Mouse (Mus musculus): ENCODE results near the gene Gpr37. TPM values are rescaled to one million over a fixed set of nuclear protein-coding genes. Genes with fewer than 3 reads are reported as not detected.

The Gpr37 gene
- polyA plus RNA-seq (2014; fragmentation: Nextera tagmentation; extraction: Ambion mirVana): 0.59 and 0.65 TPM in 2 replicates

DNA sequence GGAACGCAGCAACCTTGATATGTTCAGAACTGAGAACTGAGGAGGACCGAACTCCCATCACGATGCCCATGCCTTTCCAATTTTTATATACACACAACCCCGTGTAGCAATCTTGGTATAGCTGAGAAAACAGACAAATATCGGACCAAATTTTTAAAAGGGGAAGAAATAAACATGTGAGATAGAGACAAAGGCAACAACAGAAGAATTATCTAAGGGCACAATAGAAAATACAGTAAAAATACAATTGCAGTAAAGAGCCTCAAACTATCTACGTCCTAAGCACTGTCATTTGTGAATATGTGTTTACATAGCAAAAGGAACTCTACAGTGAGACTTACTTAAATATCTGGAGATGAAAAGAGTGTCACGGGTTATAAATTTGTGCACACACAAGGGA, at the start of gene Gpr37:
Gene Gpr37, minus strand, starts transcription at position 101 of the 400 bp plus-strand sequence.
- WGBS (ENCODE audit: insufficient replicate concordance): 31% methylated on average over 7 of the region's 7 CpGs

DNA sequence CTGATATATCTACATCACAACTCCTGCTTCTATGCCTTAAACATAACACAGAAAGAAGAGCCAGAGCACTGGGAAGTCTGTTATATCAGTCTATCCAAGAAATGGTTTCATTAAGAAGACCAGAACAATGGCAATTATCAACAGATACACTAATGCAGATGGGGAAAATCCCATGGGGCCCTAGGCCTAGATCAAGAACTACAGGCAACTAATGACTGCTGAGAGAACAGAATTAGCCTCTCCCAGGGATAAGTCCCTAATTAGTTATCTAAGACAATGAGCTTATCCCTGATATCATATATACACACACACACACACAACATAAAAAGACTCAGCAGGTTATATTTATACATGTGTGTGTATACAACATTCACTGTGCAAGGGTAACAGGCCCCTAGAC, 46.0 kb upstream of the Gpr37 start:
- no peak for ATAC-seq (replicated peaks; ENCODE audit: insufficient number of reproducible peaks, low FRiP score, low TSS enrichment)
- Histone ChIP-seq H3K36me3 (ENCODE audit: control insufficient read depth, insufficient read depth, low read length) (no peaks in the 10 kb centered on the region), H3K9me3 (replicated peaks; ENCODE audit: control insufficient read depth, low read length) (no peaks in the 10 kb centered on the region), H3K27me3 (ENCODE audit: control insufficient read depth, insufficient read depth, low read length) (no peaks in the 10 kb centered on the region), H3K4me1 (ENCODE audit: control insufficient read depth, insufficient read depth, low read length) (no peaks in the 10 kb centered on the region), H3K4me2 (no peak overlapping the region), H3K9ac (ENCODE audit: low read depth, low read length) (no peak overlapping the region), H3K4me3 (ENCODE audit: low read depth, low read length) (no peak overlapping the region), H3K27ac (ENCODE audit: low read depth, low read length) (no peak overlapping the region)

More for the DNA sequence above, at the start of gene Gpr37:
- 0 out of 2 replicates have a peak within 1 kb of the TSS, but pooled peaks have one; percentile 11 for H3K27ac ChIP-seq (ENCODE audit: low read depth, low read length)
- H3K36me3 ChIP-seq (ENCODE audit: control insufficient read depth, insufficient read depth, low read length): no peaks in the 10 kb centered on the region
- H3K4me2 ChIP-seq: peak within 1 kb of the TSS; percentile 76
- no peaks in the 10 kb centered on the region for H3K4me1 ChIP-seq (ENCODE audit: control insufficient read depth, insufficient read depth, low read length)
- H3K27me3 ChIP-seq (ENCODE audit: control insufficient read depth, insufficient read depth, low read length): peaks cover 15% of the 10 kb centered on the region
- peak within 1 kb of the TSS; percentile 69 for H3K9ac ChIP-seq (ENCODE audit: low read depth, low read length)
- H3K9me3 ChIP-seq (replicated peaks; ENCODE audit: control insufficient read depth, low read length): no peaks in the 10 kb centered on the region
- peak within 1 kb of the TSS; percentile 64 for H3K4me3 ChIP-seq (ENCODE audit: low read depth, low read length)
- ATAC-seq (replicated peaks; ENCODE audit: insufficient number of reproducible peaks, low FRiP score, low TSS enrichment): no peak

DNA sequence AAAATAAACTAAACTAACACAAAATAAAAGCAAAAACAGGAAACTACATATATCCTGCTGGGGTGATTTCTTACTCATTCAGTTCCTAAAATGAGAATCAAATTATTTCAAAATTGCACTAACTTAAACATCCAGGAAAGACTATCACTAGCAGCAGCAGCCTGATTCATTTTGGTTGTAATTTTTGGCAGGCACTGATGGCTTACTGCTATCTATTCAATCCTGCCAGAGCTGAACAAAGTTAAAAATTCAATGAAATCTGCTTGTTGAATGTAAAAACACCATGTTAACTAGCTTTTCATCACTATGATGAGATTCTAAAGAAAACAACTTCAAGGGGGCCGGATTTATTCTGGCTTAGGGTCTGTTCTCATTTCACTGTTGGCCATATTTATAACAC, 36.0 kb upstream of the Gpr37 start:
- no peak overlapping the region for H3K9ac ChIP-seq (ENCODE audit: low read depth, low read length)
- H3K9me3 ChIP-seq (replicated peaks; ENCODE audit: control insufficient read depth, low read length): no peaks in the 10 kb centered on the region
- no peaks in the 10 kb centered on the region for H3K36me3 ChIP-seq (ENCODE audit: control insufficient read depth, insufficient read depth, low read length)
- H3K27me3 ChIP-seq (ENCODE audit: control insufficient read depth, insufficient read depth, low read length): no peaks in the 10 kb centered on the region
- no peak overlapping the region for H3K4me3 ChIP-seq (ENCODE audit: low read depth, low read length)
- no peak overlapping the region for H3K4me2 ChIP-seq
- no peak for ATAC-seq (replicated peaks; ENCODE audit: insufficient number of reproducible peaks, low FRiP score, low TSS enrichment)
- 71% methylated on average over 1 of the region's 1 CpGs for WGBS (ENCODE audit: insufficient replicate concordance)
- no peaks in the 10 kb centered on the region for H3K4me1 ChIP-seq (ENCODE audit: control insufficient read depth, insufficient read depth, low read length)
- H3K27ac ChIP-seq (ENCODE audit: low read depth, low read length): no peak overlapping the region

DNA sequence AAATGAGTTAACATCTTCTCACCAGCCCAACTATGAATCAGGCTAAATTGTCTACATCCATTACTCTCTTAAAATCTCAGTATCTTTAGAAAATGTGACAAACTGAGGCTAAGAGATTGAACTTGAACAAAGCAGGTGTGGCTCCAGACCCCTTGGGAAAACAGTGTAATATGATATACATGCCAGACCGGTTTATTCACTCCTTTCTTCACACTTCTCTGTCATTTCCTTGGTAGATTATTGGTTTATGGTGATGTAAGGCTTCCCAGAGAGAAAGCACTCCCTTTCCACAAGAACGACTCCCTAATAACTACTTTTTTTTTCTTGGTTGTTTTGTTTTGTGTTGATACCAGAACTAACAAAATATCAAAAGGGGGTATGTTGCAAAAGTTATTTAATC, 20.1 kb upstream of the Gpr37 start:
- H3K9ac ChIP-seq (ENCODE audit: low read depth, low read length): no peak overlapping the region
- ATAC-seq (replicated peaks; ENCODE audit: insufficient number of reproducible peaks, low FRiP score, low TSS enrichment): no peak
- no peaks in the 10 kb centered on the region for H3K27me3 ChIP-seq (ENCODE audit: control insufficient read depth, insufficient read depth, low read length)
- H3K4me1 ChIP-seq (ENCODE audit: control insufficient read depth, insufficient read depth, low read length): no peaks in the 10 kb centered on the region
- no peaks in the 10 kb centered on the region for H3K9me3 ChIP-seq (replicated peaks; ENCODE audit: control insufficient read depth, low read length)
- no peak overlapping the region for H3K4me2 ChIP-seq
- H3K27ac ChIP-seq (ENCODE audit: low read depth, low read length): no peak overlapping the region
- H3K4me3 ChIP-seq (ENCODE audit: low read depth, low read length): no peak overlapping the region
- no peaks in the 10 kb centered on the region for H3K36me3 ChIP-seq (ENCODE audit: control insufficient read depth, insufficient read depth, low read length)
- 28% methylated on average over 2 of the region's 2 CpGs for WGBS (ENCODE audit: insufficient replicate concordance)

DNA sequence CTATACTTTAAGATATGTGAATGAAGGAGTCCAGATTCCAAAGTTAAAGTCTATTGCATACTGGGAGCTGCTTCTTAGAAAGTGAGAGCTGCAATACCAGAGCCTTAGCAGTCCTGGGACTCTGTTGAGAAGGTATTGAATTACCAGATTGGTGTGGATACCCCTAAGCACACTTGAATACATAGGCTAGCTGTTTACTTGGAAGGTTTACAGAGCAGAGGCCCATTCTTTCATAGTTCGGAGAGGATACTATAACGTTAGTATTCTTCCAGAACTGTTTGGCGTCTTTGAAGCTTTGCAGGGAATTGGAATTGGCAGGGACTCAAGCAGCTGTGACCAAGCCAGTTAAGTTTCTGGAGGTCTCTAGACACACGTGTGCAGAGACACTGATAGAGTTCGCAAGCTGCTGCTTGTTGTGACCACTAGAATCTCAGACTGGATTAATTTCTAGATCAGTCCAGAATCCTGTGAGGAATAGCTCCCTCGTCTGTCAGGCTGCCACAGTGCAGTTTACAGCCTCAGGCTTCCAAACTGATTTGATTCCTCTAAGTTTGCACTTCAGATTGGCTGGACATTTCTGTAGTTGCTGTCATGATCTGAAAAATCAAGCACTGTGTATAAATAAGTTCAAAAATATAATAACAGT, 18.8 kb upstream of the Gpr37 start:
- Histone ChIP-seq H3K4me2 (no peak overlapping the region), H3K27me3 (ENCODE audit: control insufficient read depth, insufficient read depth, low read length) (no peaks in the 10 kb centered on the region), H3K27ac (ENCODE audit: low read depth, low read length) (no peak overlapping the region), H3K36me3 (ENCODE audit: control insufficient read depth, insufficient read depth, low read length) (no peaks in the 10 kb centered on the region), H3K4me3 (ENCODE audit: low read depth, low read length) (no peak overlapping the region), H3K9ac (ENCODE audit: low read depth, low read length) (no peak overlapping the region), H3K4me1 (ENCODE audit: control insufficient read depth, insufficient read depth, low read length) (no peaks in the 10 kb centered on the region), H3K9me3 (replicated peaks; ENCODE audit: control insufficient read depth, low read length) (no peaks in the 10 kb centered on the region)
- ATAC-seq (replicated peaks; ENCODE audit: insufficient number of reproducible peaks, low FRiP score, low TSS enrichment): no peak
- 57% methylated on average over 6 of the region's 6 CpGs for WGBS (ENCODE audit: insufficient replicate concordance)

DNA sequence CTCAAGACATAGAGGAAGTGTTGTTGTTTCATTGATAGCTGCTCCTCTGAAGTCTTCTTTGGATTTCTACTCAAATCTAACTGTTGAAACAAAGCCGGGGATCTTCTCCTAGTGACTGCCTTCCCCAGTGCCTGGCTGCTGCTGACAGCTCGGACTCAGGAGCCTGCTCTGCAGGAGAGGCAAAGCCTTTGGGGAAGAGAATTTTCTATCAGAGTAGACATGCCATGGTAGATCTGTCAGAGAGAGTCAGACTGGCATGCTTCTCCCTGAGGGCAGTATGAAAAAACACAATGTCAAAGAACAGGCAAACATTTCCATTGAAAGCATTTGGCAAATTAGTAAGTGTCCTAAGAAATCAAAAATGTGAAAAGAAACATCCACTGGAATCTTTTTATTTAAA, 9.4 kb upstream of the Gpr37 start:
- no peaks in the 10 kb centered on the region for H3K4me1 ChIP-seq (ENCODE audit: control insufficient read depth, insufficient read depth, low read length)
- no peaks in the 10 kb centered on the region for H3K9me3 ChIP-seq (replicated peaks; ENCODE audit: control insufficient read depth, low read length)
- no peak for ATAC-seq (replicated peaks; ENCODE audit: insufficient number of reproducible peaks, low FRiP score, low TSS enrichment)
- no peak overlapping the region for H3K27ac ChIP-seq (ENCODE audit: low read depth, low read length)
- no peak overlapping the region for H3K9ac ChIP-seq (ENCODE audit: low read depth, low read length)
- no peak overlapping the region for H3K4me3 ChIP-seq (ENCODE audit: low read depth, low read length)
- no peaks in the 10 kb centered on the region for H3K36me3 ChIP-seq (ENCODE audit: control insufficient read depth, insufficient read depth, low read length)
- no peaks in the 10 kb centered on the region for H3K27me3 ChIP-seq (ENCODE audit: control insufficient read depth, insufficient read depth, low read length)
- WGBS (ENCODE audit: insufficient replicate concordance): 30% methylated on average over 2 of the region's 2 CpGs
- H3K4me2 ChIP-seq: no peak overlapping the region

DNA sequence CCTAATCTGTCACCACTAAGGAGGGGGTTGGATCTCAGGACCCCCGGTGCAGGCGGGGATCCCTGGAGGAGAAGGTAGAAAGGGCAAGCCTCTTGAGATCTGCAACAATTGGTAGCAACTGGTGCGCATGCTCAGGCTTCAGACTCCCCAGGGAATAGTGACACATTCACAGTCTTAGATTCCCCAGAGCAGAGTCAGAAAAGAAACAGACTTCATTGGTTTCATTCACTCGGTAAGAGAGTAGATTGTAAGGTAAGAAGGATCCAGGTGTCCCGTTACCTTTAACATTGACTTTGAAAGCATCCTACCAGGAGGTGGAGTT, 284 bp downstream of the Gpr37 start:
- Histone ChIP-seq H3K4me1 (ENCODE audit: control insufficient read depth, insufficient read depth, low read length) (no peaks in the 10 kb centered on the region), H3K9ac (ENCODE audit: low read depth, low read length) (peak overlapping the region; percentile 69), H3K27me3 (ENCODE audit: control insufficient read depth, insufficient read depth, low read length) (peaks cover 15% of the 10 kb centered on the region), H3K27ac (ENCODE audit: low read depth, low read length) (no peak overlapping the region), H3K4me3 (ENCODE audit: low read depth, low read length) (peak overlapping the region; percentile 64), H3K36me3 (ENCODE audit: control insufficient read depth, insufficient read depth, low read length) (no peaks in the 10 kb centered on the region), H3K9me3 (replicated peaks; ENCODE audit: control insufficient read depth, low read length) (no peaks in the 10 kb centered on the region), H3K4me2 (peak overlapping the region; percentile 76)
- peak; percentile 18; the same call in 1 of the 2 replicates for ATAC-seq (replicated peaks; ENCODE audit: insufficient number of reproducible peaks, low FRiP score, low TSS enrichment)
- WGBS (ENCODE audit: insufficient replicate concordance): under 1% methylated on average over 5 of the region's 5 CpGs

DNA sequence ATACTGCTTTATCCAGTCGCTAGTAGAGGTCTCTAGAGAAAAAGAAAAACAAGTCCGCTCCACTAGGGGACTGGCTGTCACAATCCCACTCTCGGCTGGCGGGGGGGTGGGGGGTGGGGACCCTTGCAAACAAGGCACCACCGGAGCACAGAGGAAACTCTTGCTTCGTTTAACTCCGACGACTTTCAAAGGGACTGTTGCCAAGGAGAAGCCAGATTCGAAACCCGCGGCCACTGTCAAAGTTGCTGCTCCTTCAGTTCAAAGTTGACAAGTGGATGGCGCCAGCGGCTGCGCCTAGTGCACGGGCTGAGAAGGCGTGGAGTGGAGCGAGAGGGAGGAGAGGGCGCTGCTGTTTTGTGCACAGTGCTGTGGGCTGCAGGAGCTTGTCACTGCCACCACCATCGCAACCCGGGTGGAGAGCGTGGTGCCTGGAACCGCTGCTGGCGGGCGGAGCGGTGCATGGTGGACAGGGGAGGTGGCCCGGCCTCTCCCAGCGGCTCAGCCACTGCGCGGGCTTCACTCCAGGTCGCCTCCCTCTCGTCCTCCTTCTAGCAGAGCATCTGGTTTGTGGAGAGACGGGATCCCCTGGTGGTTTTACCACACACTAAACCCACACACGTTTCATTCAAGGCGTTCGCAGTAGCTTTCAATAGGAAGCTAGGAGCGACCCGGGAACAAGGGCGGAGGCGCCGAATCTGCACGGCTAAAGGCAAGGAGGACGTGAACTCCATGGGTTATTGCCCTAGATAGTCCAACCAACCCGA, 827 bp downstream of the Gpr37 start:
- Histone ChIP-seq H3K36me3 (ENCODE audit: control insufficient read depth, insufficient read depth, low read length) (no peaks in the 10 kb centered on the region), H3K27ac (ENCODE audit: low read depth, low read length) (0 out of 2 replicates have a peak overlapping the region, but pooled peaks have one; percentile 11), H3K4me1 (ENCODE audit: control insufficient read depth, insufficient read depth, low read length) (no peaks in the 10 kb centered on the region), H3K9ac (ENCODE audit: low read depth, low read length) (peak overlapping the region; percentile 69), H3K27me3 (ENCODE audit: control insufficient read depth, insufficient read depth, low read length) (peaks cover 15% of the 10 kb centered on the region), H3K4me2 (peak overlapping the region; percentile 76), H3K9me3 (replicated peaks; ENCODE audit: control insufficient read depth, low read length) (no peaks in the 10 kb centered on the region), H3K4me3 (ENCODE audit: low read depth, low read length) (peak overlapping the region; percentile 64)
- ATAC-seq (replicated peaks; ENCODE audit: insufficient number of reproducible peaks, low FRiP score, low TSS enrichment): peak; percentile 74; the same call in 1 of the 2 replicates
- WGBS (ENCODE audit: insufficient replicate concordance): under 1% methylated on average over 41 of the region's 43 CpGs

Data from heart, embryonic 11.5 days (tissue).